Mouse (Mus musculus): Measurements from ENCODE around the gene Pnpla5. TPM values are rescaled to one million over a fixed set of nuclear protein-coding genes. Genes with fewer than 3 reads are reported as not detected.

Gene Pnpla5
- polyA plus RNA-seq, 1 experiment from 2014 or later: not detected

- H3K4me3 ChIP-seq (ENCODE audit: low read depth, low read length): no peak within 1 kb of the TSS
- no peaks in the 10 kb centered on the region for H3K9me3 ChIP-seq (ENCODE audit: low read depth, low read length)
- DNase-seq: peak; percentile 6
- no peak within 1 kb of the TSS for H3K27ac ChIP-seq (ENCODE audit: low read depth)
- no peaks in the 10 kb centered on the region for H3K36me3 ChIP-seq (ENCODE audit: insufficient read depth)
- 4% methylated on average over 29 of the region's 29 CpGs for WGBS
- H3K4me2 ChIP-seq: peak within 1 kb of the TSS; percentile 48
- no peak within 1 kb of the TSS for H3K9ac ChIP-seq
- peaks cover 39% of the 10 kb centered on the region for H3K27me3 ChIP-seq (ENCODE audit: insufficient read depth, low read length)
- no peak for TF ChIP-seq CTCF (IDR thresholded peaks at IDR 0.05; ENCODE audit: low read depth)
- H3K4me1 ChIP-seq (ENCODE audit: insufficient read depth): no peaks in the 10 kb centered on the region
- no peak for ATAC-seq (ENCODE audit: insufficient read depth)
These were observed 57.8 kb downstream of the Pnpla5 start, which contains the start of gene Efcab6 for GRCm38 (mm10) chr15:84065140-84065539. TSS of gene Efcab6 (minus strand) at chr15:84065379.

Small RNA genes within 50 kb of the gene (microRNA-seq; reads per million reads assigned to microRNA genes)
- not detected for gene Mir6392 (ENCODE audit: borderline number of aligned reads)

Other genes with a start within 250 kb of the Pnpla5 start
- gene Efcab6, start 57.8 kb downstream of the Pnpla5 start, polyA plus RNA-seq (2014; fragmentation: Nextera tagmentation; extraction: Ambion mirVana): 0.33 and 0.77 TPM in 2 replicates
- 0.62 and 0.75 TPM in 2 replicates for gene Sult4a1, start 17.4 kb downstream of the Pnpla5 start, polyA plus RNA-seq (2014; fragmentation: Nextera tagmentation; extraction: Ambion mirVana)
- gene Pnpla3, start 44.7 kb upstream of the Pnpla5 start, polyA plus RNA-seq (2014; fragmentation: Nextera tagmentation; extraction: Ambion mirVana): 0.41 TPM in 1 of 2 replicates, not detected in the other
- gene Samm50, start 69.1 kb upstream of the Pnpla5 start, polyA plus RNA-seq (2014; fragmentation: Nextera tagmentation; extraction: Ambion mirVana): 78.4 and 80.1 TPM in 2 replicates
- 5.3 and 5.4 TPM in 2 replicates for gene Parvb, start 108.9 kb upstream of the Pnpla5 start, polyA plus RNA-seq (2014; fragmentation: Nextera tagmentation; extraction: Ambion mirVana)
- gene Parvg, start 200.9 kb upstream of the Pnpla5 start, polyA plus RNA-seq (2014; fragmentation: Nextera tagmentation; extraction: Ambion mirVana): 1.5 and 1.7 TPM in 2 replicates

All from lung, embryonic 14.5 days (tissue).